Comparison of ENCODE assay signal across 23 mouse cellular contexts in genomic region chr11:5424185-5424584, GRCm38 (mm10). TPM values are rescaled to one million over a fixed set of nuclear protein-coding genes. Genes with fewer than 3 reads are reported as not detected.
DNase-seq lines count a peak whose midpoint lies in the region; ATAC-seq and TF ChIP-seq lines count a peak whose summit lies in the region.
"Had no signal": no experiment of that assay in that cellular context is flagged by ENCODE, and none has a peak within 500 bp of the region (broad histone marks: within the 10 kb centered on the region; RNA-seq: fewer than 3 reads in every experiment).

No protein-coding gene starts in this region.

- H3K9ac ChIP-seq in liver, embryonic 14.5 days (replicated peaks) = 0 out of 2 replicates have a peak overlapping the region, but pooled peaks have one; percentile 18
- H3K9ac ChIP-seq in liver, embryonic 11.5 days (ENCODE audit: low read depth, low read length) = no peak overlapping the region
- no peak overlapping the region for H3K9ac ChIP-seq in forebrain, embryonic 12.5 days
- H3K9ac ChIP-seq: forebrain, postnatal 0 days; heart, embryonic 13.5 days; hindbrain, embryonic 14.5 days had no signal

- intact Hi-C loops in gastrocnemius, adult 2 months (cut with DNase I) = no loop called here
- intact Hi-C loops in gastrocnemius, postnatal 14 days (cut with DNase I; ENCODE audit: low total_unique reads) = no loop called here

- no peaks in the 10 kb centered on the region for H3K9me3 ChIP-seq in liver, embryonic 14.5 days (ENCODE audit: control insufficient read depth, low read length)
- no peaks in the 10 kb centered on the region for H3K9me3 ChIP-seq in liver, embryonic 11.5 days (ENCODE audit: control insufficient read depth, low read length)
- H3K9me3 ChIP-seq in forebrain, embryonic 12.5 days = no peaks in the 10 kb centered on the region
- H3K9me3 ChIP-seq: forebrain, embryonic 10.5 days; G1E; heart, embryonic 10.5 days; heart, embryonic 13.5 days had no signal

- no peak for TF ChIP-seq CTCF in gastrocnemius, adult 2 months (IDR thresholded peaks at IDR 0.05)
- no peak for TF ChIP-seq CTCF in liver, embryonic 14.5 days (IDR thresholded peaks at IDR 0.05; ENCODE audit: low read depth)

- no peak overlapping the region for H3K4me3 ChIP-seq in gastrocnemius, adult 2 months
- no peak overlapping the region for H3K4me3 ChIP-seq in liver, embryonic 14.5 days (ENCODE audit: insufficient read depth in 1 of 2, low read depth in 2 of 2, low read length in 2 of 2)
- no peak overlapping the region for H3K4me3 ChIP-seq in liver, embryonic 11.5 days (ENCODE audit: low read depth, low read length)
- no peak overlapping the region for H3K4me3 ChIP-seq in forebrain, embryonic 12.5 days (replicated peaks)
- H3K4me3 ChIP-seq: forebrain, embryonic 10.5 days; heart, embryonic 10.5 days; heart, embryonic 13.5 days had no signal

- H3K27me3 ChIP-seq in liver, embryonic 14.5 days (ENCODE audit: control insufficient read depth, insufficient read depth, low read length) = no peaks in the 10 kb centered on the region
- no peaks in the 10 kb centered on the region for H3K27me3 ChIP-seq in liver, embryonic 11.5 days (replicated peaks; ENCODE audit: control insufficient read depth, insufficient read depth, low read length)
- H3K27me3 ChIP-seq in forebrain, embryonic 12.5 days = no peaks in the 10 kb centered on the region
- H3K27me3 ChIP-seq: CH12.LX; heart, embryonic 13.5 days had no signal

- H3K4me1 ChIP-seq in liver, embryonic 14.5 days (replicated peaks; ENCODE audit: control insufficient read depth in 2 of 2, insufficient read depth in 2 of 2, low read length in 1 of 2) = peaks cover 5 to 19% of the 10 kb centered on the region in 2 experiments; a peak in 2 of 4 replicates
- H3K4me1 ChIP-seq in liver, embryonic 11.5 days (replicated peaks; ENCODE audit: control insufficient read depth, insufficient read depth, low read length) = peaks cover 23% of the 10 kb centered on the region
- peaks cover 26% of the 10 kb centered on the region for H3K4me1 ChIP-seq in forebrain, embryonic 12.5 days

- DNase-seq in gastrocnemius, adult 2 months = no peak
- DNase-seq in gastrocnemius, postnatal 14 days = no peak
- no peak for DNase-seq in liver, embryonic 14.5 days (ENCODE audit: low read depth in 3 of 3, low spot score in 3 of 3)
- DNase-seq in liver, embryonic 11.5 days (ENCODE audit: low spot score) = no peak
- DNase-seq: adrenal gland, adult 2 months; adrenal gland, postnatal 14 days; cerebellum, adult 11 months; cerebellum, adult 8-10 months; forebrain, postnatal 0 days; gastrocnemius, postnatal 36 days; heart, postnatal 14 days; heart, postnatal 4 days had no signal

- no peaks in the 10 kb centered on the region for H3K36me3 ChIP-seq in liver, embryonic 14.5 days (replicated peaks; ENCODE audit: control insufficient read depth, insufficient read depth, low read depth)
- no peaks in the 10 kb centered on the region for H3K36me3 ChIP-seq in liver, embryonic 11.5 days (ENCODE audit: control insufficient read depth, insufficient read depth, low read length)
- no peaks in the 10 kb centered on the region for H3K36me3 ChIP-seq in forebrain, embryonic 12.5 days (replicated peaks)
- H3K36me3 ChIP-seq: forebrain, embryonic 10.5 days; heart, embryonic 10.5 days; heart, embryonic 13.5 days had no signal

- WGBS in liver, embryonic 14.5 days (ENCODE audit: insufficient replicate concordance) = 30% methylated on average over 4 of the region's 4 CpGs
- 55% methylated on average over 4 of the region's 4 CpGs for WGBS in liver, embryonic 11.5 days
- 81% methylated on average over 4 of the region's 4 CpGs for WGBS in forebrain, embryonic 12.5 days

- no peak for TF ChIP-seq EP300 in liver, embryonic 14.5 days (IDR thresholded peaks at IDR 0.05; ENCODE audit: low read depth)

- no peak for ATAC-seq in liver, embryonic 14.5 days (ENCODE audit: insufficient read depth)
- ATAC-seq in liver, embryonic 11.5 days (replicated peaks; ENCODE audit: low FRiP score) = no peak
- ATAC-seq in megakaryocyte progenitor cell, adult 5-6 weeks (replicated peaks; ENCODE audit: poor library complexity) = 0 out of 2 replicates have a peak, but pooled peaks have one; percentile 44
- ATAC-seq in forebrain, embryonic 12.5 days (ENCODE audit: low FRiP score) = no peak
- ATAC-seq: forebrain, embryonic 14.5 days; forebrain, postnatal 0 days; hindbrain, postnatal 0 days; intestine, postnatal 0 days had no signal

- H3K27ac ChIP-seq in gastrocnemius, adult 2 months = peak overlapping the region; percentile 65; the same call in 1 of the 2 replicates
- H3K27ac ChIP-seq in liver, embryonic 14.5 days = no peak overlapping the region
- H3K27ac ChIP-seq in liver, embryonic 11.5 days (ENCODE audit: low read depth, low read length) = no peak overlapping the region
- no peak overlapping the region for H3K27ac ChIP-seq in forebrain, embryonic 12.5 days
- H3K27ac ChIP-seq: forebrain, embryonic 10.5 days; heart, embryonic 10.5 days; heart, embryonic 13.5 days; hindbrain, embryonic 14.5 days; hindbrain, postnatal 0 days had no signal

- H3K4me2 ChIP-seq in liver, embryonic 14.5 days (ENCODE audit: low read depth) = no peak overlapping the region
- H3K4me2 ChIP-seq in liver, embryonic 11.5 days = no peak overlapping the region
- H3K4me2 ChIP-seq in forebrain, embryonic 12.5 days = no peak overlapping the region
- H3K4me2 ChIP-seq: heart, embryonic 13.5 days; hindbrain, embryonic 14.5 days had no signal

RNA-seq across cellular contexts. Expression of gene Znrf3, which starts 20.5 kb away (rescaled TPM):
- 1 to 10 TPM; 5.7 to 6.9 TPM for total RNA-seq in gastrocnemius, adult 2 months (2021)
- 1 to 10 TPM; 6.5 to 9.3 TPM for total RNA-seq in gastrocnemius, postnatal 14 days (2021)
- 1.4 and 1.5 TPM in 2 replicates for polyA plus RNA-seq in liver, embryonic 14.5 days (2012; rRNA removed)
- polyA plus RNA-seq in liver, embryonic 14.5 days (2014; fragmentation: Nextera tagmentation; extraction: Ambion mirVana) = 2.3 and 2.4 TPM in 2 replicates
- polyA plus RNA-seq in liver, embryonic 11.5 days (2014; fragmentation: Nextera tagmentation; extraction: Ambion mirVana) = 9.0 and 9.1 TPM in 2 replicates
- 4.7 and 9.3 TPM in 2 replicates for total RNA-seq in megakaryocyte progenitor cell, adult 5-6 weeks (2015)
- total RNA-seq in megakaryocyte progenitor cell, adult 5-6 weeks (2017) = 2.1 and 2.7 TPM in 2 replicates
- 9.0 and 10.3 TPM in 2 replicates for polyA plus RNA-seq in forebrain, embryonic 12.5 days (2016; fragmentation: Nextera tagmentation; extraction: Ambion mirVana)
